Mouse (Mus musculus) liver, embryonic 16.5 days (tissue): ENCODE results near the gene Ankib1. TPM values are rescaled to one million over a fixed set of nuclear protein-coding genes. Genes with fewer than 3 reads are reported as not detected.

Experiments
- ATAC-seq: fragments of 200-750 bp; cut with Nextera tagmentation; 2 replicates; pipeline ENCODE4 v1.8.0; 2017; ENCODE audit warnings: low read depth, mild to moderate bottlenecking, moderate number of reproducible peaks, moderate library complexity
- H3K27ac ChIP-seq: fragments of 300-500 bp; sonication (generic); 2 replicates; pipeline ENCODE4 v1.5.1; 2014; ENCODE audit warnings: mild to moderate bottlenecking, low read length
- H3K27me3 ChIP-seq: fragments of 300-500 bp; sonication (generic); 2 replicates; pipeline ENCODE4 v1.6.1; 2014; ENCODE audit warnings: low read depth, low read length, mixed read lengths; ENCODE audit not compliant: control insufficient read depth, insufficient read depth
- H3K36me3 ChIP-seq: fragments of 300-500 bp; sonication (generic); 2 replicates; pipeline ENCODE4 v1.6.1; 2014; ENCODE audit warnings: mild to moderate bottlenecking; ENCODE audit not compliant: control insufficient read depth, insufficient read depth
- H3K4me1 ChIP-seq: fragments of 300-500 bp; sonication (generic); 2 replicates; pipeline ENCODE4 v1.6.1; 2014; ENCODE audit warnings: low read depth, low read length, mixed read lengths; ENCODE audit not compliant: control insufficient read depth
- H3K4me2 ChIP-seq: fragments of 300-500 bp; sonication (generic); 2 replicates; pipeline ENCODE4 v1.6.1; 2014; ENCODE audit warnings: low read depth, low read length, mixed read lengths
- H3K4me3 ChIP-seq: fragments of 300-500 bp; sonication (generic); 2 replicates; pipeline ENCODE4 v1.5.1; 2014; ENCODE audit warnings: low read depth, mild to moderate bottlenecking, low read length
- H3K9ac ChIP-seq: fragments of 300-500 bp; sonication (generic); 2 replicates; pipeline ENCODE4 v1.6.1; 2014; ENCODE audit warnings: low read depth, low read length
- H3K9me3 ChIP-seq: fragments of 300-500 bp; sonication (generic); replicated peaks from 2 replicates; pipeline ENCODE4 v1.6.1; 2016; ENCODE audit warnings: low read length; ENCODE audit not compliant: control insufficient read depth
- WGBS: fragments of 180-500 bp; shearing (Covaris S2); extraction: QIAGEN DNeasy Blood & Tissue Kit; methylation state at CpG from one replicate; pipeline ENCODE4 v1.1.7; 2014; ENCODE audit not compliant: insufficient replicate concordance; 5-methylcytosine and 5-hydroxymethylcytosine counted together
- polyA plus RNA-seq: library from polyadenylated mRNA; unstranded; fragments of >200 nt; fragmentation: Nextera tagmentation; extraction: Ambion mirVana; gene quantifications from 2 replicates; pipeline ENCODE4 v1.2.1, GENCODE M21; 2015

Ankib1 gene
- polyA plus RNA-seq, 1 experiment from 2014 or later = 2.8 TPM

DNA sequence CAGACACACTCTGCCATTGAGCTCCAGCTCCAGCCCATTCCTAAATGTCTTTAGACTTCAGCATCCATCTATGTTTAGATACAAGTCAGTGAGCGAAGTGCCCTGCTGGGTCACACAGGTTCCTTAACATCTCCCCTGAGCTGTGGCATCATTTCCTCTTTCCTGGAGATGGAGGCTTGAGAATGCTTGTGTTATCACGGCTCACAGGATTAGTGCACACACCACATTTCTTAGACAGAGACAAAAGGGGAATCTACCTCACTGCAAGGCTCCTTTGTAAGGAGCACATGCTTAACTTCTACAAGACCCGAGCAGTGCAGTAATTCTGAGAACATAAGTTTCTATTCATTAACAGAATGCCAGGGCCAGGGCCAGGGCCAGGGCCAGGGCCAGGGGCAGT is 106.7 kb downstream of the Ankib1 start:
- Histone ChIP-seq H3K9ac (no peak overlapping the region), H3K36me3 (peaks cover 4% of the 10 kb centered on the region; the same call in 1 of the 2 replicates), H3K4me2 (no peak overlapping the region), H3K4me1 (no peaks in the 10 kb centered on the region), H3K9me3 (no peaks in the 10 kb centered on the region), H3K27ac (no peak overlapping the region), H3K4me3 (no peak overlapping the region), H3K27me3 (no peaks in the 10 kb centered on the region)
- ATAC-seq = no peak
- 64% methylated on average over 3 of the region's 3 CpGs for WGBS

DNA sequence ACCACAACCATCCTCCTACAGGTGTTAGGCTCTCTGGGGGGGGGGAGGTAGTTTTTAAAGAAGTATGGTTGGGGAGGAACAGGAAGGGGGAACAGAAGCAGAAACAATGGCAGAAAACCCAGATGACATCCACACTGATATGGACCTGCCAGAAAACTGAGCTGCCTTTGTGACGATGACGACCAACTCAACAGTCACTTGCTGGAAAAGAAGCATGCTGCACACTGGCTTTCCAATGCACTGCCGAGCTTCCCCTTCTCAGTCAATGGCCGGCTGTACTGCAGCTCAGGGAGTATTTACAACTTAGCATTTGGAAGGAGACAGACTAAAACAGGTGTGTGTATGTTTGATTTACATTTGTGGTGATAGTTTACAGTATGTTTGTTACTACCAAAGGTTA is 107.5 kb downstream of the Ankib1 start:
- Histone ChIP-seq H3K27me3 (no peaks in the 10 kb centered on the region), H3K36me3 (peaks cover 4% of the 10 kb centered on the region; the same call in 1 of the 2 replicates), H3K4me1 (no peaks in the 10 kb centered on the region), H3K9ac (no peak overlapping the region), H3K4me2 (no peak overlapping the region), H3K27ac (no peak overlapping the region), H3K4me3 (no peak overlapping the region), H3K9me3 (no peaks in the 10 kb centered on the region)
- WGBS = 73% methylated on average over 4 of the region's 4 CpGs
- no peak for ATAC-seq

DNA sequence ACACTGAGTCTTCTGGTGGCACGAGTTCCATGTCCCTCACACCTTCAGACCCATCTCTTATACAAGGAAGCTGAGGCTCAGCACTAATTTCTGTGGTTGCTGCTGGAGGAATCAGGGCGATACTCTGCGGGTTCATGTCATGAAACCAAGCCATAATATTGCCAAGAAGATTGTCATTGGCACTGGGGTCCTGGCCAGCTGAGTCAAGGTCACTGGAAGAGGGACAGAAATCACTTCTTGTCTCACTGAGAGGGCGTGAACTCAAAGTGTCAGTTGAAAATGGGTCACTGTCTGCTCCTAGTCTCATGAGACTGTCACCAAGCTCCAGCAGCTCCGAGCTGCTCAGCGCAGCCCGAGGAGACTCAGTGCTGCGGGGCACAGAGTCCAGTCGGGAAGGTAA is 109.8 kb downstream of the Ankib1 start:
- WGBS = 85% methylated on average over 9 of the region's 9 CpGs

DNA sequence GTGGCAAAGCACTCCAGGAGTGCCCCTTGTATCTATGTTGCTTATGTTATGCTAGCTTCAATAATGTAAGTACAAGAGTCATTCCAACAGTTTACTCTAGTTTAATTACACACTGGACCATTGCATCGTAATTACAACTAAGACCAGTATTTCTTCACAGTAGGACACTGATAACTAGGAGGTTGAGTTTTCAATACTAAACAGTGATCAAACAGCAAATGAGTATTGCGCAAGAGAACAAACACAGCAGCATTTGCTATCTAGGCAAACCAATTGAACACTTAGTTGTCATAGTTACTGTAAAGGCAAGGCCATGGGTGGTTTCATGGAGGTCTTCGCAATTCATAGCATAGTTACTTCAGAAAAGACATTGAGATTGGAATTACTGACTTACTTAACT is 111.4 kb downstream of the Ankib1 start:
- H3K27ac ChIP-seq = no peak overlapping the region
- H3K4me3 ChIP-seq = no peak overlapping the region
- H3K27me3 ChIP-seq = no peaks in the 10 kb centered on the region
- no peak overlapping the region for H3K9ac ChIP-seq
- no peak overlapping the region for H3K4me2 ChIP-seq
- WGBS = 81% methylated on average over 3 of the region's 3 CpGs
- peaks cover 4% of the 10 kb centered on the region; the same call in 1 of the 2 replicates for H3K36me3 ChIP-seq
- H3K4me1 ChIP-seq = no peaks in the 10 kb centered on the region
- peak; percentile 63 for ATAC-seq
- H3K9me3 ChIP-seq = no peaks in the 10 kb centered on the region

More for the DNA sequence above, 109.8 kb downstream of the Ankib1 start:
- Histone ChIP-seq H3K9me3 (no peaks in the 10 kb centered on the region), H3K36me3 (peaks cover 4% of the 10 kb centered on the region; the same call in 1 of the 2 replicates), H3K27me3 (no peaks in the 10 kb centered on the region), H3K4me3 (no peak overlapping the region), H3K4me1 (no peaks in the 10 kb centered on the region), H3K9ac (no peak overlapping the region), H3K27ac (no peak overlapping the region), H3K4me2 (no peak overlapping the region)
- ATAC-seq = no peak

DNA sequence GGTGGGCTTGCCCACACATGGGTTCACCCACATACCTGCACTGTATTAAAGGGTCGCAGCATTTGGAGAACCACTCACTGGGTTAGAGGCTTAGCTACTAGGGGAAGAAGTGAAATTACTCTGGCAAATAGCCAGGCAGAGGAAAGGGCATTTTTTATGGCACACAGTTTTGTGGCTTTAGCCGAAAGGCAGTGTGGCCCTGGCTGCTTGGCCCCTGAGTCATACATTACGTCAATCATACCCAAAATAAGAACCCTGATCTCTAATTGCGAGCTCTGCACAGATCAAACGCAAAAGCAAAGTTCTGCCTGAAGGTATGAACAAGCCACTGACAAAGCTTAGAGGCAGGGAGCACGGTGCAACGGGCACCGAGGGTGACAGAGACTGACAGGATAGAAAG is 114.4 kb downstream of the Ankib1 start:
- H3K4me1 ChIP-seq = no peaks in the 10 kb centered on the region
- no peak for ATAC-seq
- H3K4me2 ChIP-seq = no peak overlapping the region
- peaks cover 4% of the 10 kb centered on the region; the same call in 1 of the 2 replicates for H3K36me3 ChIP-seq
- H3K4me3 ChIP-seq = no peak overlapping the region
- no peak overlapping the region for H3K9ac ChIP-seq
- no peaks in the 10 kb centered on the region for H3K27me3 ChIP-seq
- WGBS = 82% methylated on average over 8 of the region's 8 CpGs
- H3K9me3 ChIP-seq = no peaks in the 10 kb centered on the region
- H3K27ac ChIP-seq = no peak overlapping the region

DNA sequence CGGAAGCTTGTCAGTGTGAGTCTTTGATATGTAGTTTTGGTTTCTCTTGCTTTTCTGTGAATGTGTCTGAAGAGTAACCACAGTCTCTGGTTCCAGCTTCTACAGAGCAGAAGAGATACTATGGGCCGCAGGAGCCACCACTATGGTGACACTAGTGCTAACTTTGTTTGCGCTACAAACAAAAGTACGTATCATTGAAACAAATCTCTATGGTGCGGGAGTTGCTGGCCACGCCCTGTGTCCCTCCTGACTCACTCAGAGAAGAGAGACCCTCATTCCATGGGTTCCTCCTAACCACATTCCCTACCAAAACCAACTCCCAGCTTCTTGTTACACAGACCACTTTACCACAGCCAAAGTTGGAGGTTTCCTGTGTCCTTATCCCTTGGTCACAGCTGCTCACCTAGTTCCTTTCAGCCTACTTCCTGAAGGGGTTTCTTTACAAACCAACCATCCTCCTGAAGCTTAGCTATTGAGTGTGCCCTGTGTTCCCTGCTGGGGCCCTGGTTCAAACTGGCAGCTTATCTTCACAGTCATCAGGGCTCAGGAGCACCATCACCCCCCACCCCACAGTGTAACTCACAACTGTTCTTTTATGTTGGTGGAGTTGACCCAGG is 132.7 kb downstream of the Ankib1 start:
- 0 out of 2 replicates have a peak, but pooled peaks have one; percentile 19 for ATAC-seq
- Histone ChIP-seq H3K9me3 (no peaks in the 10 kb centered on the region), H3K4me1 (peaks cover 2% of the 10 kb centered on the region; the same call in 1 of the 2 replicates), H3K9ac (no peak overlapping the region), H3K4me3 (no peak overlapping the region), H3K27me3 (no peaks in the 10 kb centered on the region), H3K36me3 (no peaks in the 10 kb centered on the region), H3K4me2 (no peak overlapping the region), H3K27ac (no peak overlapping the region)
- WGBS = 19% methylated on average over 6 of the region's 6 CpGs

DNA sequence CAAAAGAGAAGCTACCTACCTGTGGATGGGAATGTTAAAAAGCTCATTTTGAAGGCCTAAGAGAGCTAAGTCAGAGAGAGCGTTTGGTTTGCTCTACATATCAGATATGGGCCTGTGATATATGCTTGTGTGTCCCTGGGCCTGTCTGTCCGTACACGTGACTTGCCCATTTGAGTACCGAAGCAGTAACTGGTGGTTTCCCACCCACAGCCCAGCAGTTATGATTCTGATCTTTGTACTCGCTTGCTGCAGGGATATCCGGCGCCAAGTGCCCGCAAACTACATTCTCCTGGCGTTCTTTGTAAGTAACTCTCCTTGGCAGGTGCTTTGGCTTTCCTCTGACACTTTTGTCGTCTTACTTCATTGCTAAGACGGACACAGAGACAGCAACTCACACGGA is 136.1 kb downstream of the Ankib1 start:
- ATAC-seq = no peak
- Histone ChIP-seq H3K27me3 (no peaks in the 10 kb centered on the region), H3K9me3 (no peaks in the 10 kb centered on the region), H3K4me2 (no peak overlapping the region), H3K9ac (no peak overlapping the region), H3K27ac (no peak overlapping the region), H3K36me3 (no peaks in the 10 kb centered on the region), H3K4me1 (peaks cover 2% of the 10 kb centered on the region; the same call in 1 of the 2 replicates), H3K4me3 (no peak overlapping the region)
- WGBS = 53% methylated on average over 12 of the region's 12 CpGs

DNA sequence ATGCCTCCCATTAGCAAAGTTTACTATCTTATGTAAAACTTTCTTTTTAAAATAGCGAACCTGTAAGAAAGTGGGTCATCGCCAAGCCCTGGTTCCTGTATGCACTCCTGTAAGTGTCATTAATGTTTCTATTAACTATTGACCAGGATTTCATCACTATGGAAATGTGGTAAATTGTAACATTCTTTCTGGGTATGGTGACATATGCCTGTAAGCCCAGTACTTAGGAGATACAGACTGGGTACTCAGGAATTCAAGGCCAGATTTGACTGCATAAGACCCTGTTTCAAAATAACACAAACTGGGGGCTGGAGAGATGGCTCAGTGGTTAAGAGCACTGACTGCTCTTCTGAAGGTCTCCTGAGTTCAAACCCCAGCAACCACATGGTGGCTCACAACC is 137.5 kb downstream of the Ankib1 start:
- no peak overlapping the region for H3K9ac ChIP-seq
- no peak overlapping the region for H3K4me2 ChIP-seq
- ATAC-seq = no peak
- H3K27ac ChIP-seq = no peak overlapping the region
- no peaks in the 10 kb centered on the region for H3K9me3 ChIP-seq
- peaks cover 2% of the 10 kb centered on the region; the same call in 1 of the 2 replicates for H3K4me1 ChIP-seq
- H3K4me3 ChIP-seq = no peak overlapping the region
- no peaks in the 10 kb centered on the region for H3K36me3 ChIP-seq
- H3K27me3 ChIP-seq = no peaks in the 10 kb centered on the region
- WGBS = 79% methylated on average over 2 of the region's 2 CpGs

DNA sequence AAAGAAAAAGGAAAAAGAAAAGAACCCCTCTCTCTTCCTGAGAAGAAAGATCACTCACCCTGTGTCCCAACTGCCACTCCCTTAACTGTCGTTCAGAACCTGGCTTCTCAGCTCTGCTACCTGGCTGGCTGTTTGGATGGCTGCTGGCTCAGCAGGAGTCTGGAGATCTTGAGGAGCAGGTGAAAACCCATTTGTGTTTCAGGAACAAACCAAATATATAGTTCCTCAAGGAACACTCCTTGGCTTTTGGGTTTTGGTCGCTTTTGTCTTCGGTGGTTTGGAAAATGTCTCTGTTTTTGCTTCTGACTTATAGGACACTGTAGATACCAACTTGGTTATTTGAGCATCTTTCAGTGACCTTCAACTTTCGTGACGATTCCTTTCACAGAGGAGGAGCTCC is 145.6 kb downstream of the Ankib1 start, which contains the start of gene Gatad1:
Gene Gatad1, minus strand, starts transcription at position 101 of the 400 bp plus-strand sequence.
- ATAC-seq = no peak
- no peak within 1 kb of the TSS for H3K4me2 ChIP-seq
- H3K27ac ChIP-seq = no peak within 1 kb of the TSS
- H3K4me1 ChIP-seq = no peaks in the 10 kb centered on the region
- no peak within 1 kb of the TSS for H3K4me3 ChIP-seq
- H3K9ac ChIP-seq = no peak within 1 kb of the TSS
- 72% methylated on average over 5 of the region's 5 CpGs for WGBS
- no peaks in the 10 kb centered on the region for H3K27me3 ChIP-seq
- H3K9me3 ChIP-seq = no peaks in the 10 kb centered on the region
- no peaks in the 10 kb centered on the region for H3K36me3 ChIP-seq
